Mouse (Mus musculus): Measurements from ENCODE around the gene Asb15. TPM values are rescaled to one million over a fixed set of nuclear protein-coding genes. Genes with fewer than 3 reads are reported as not detected.

Asb15 gene
- polyA plus RNA-seq (2015; fragmentation: Nextera tagmentation; extraction: Ambion mirVana): not detected in 2 replicates

- H3K4me1 ChIP-seq (replicated peaks): peaks cover 23% of the 10 kb centered on the region
- H3K4me3 ChIP-seq: peak within 1 kb of the TSS; percentile 81
- peak within 1 kb of the TSS; percentile 81 for H3K9ac ChIP-seq
- peak within 1 kb of the TSS; percentile 59 for H3K27ac ChIP-seq (replicated peaks)
- peaks cover 6% of the 10 kb centered on the region; the same call in 1 of the 2 replicates for H3K36me3 ChIP-seq
- no peaks in the 10 kb centered on the region for H3K27me3 ChIP-seq
- 51% methylated on average over 2 of the region's 2 CpGs for WGBS
- ATAC-seq (ENCODE audit: low read depth): peak; percentile 29
- H3K9me3 ChIP-seq: no peaks in the 10 kb centered on the region
- peak within 1 kb of the TSS; percentile 82 for H3K4me2 ChIP-seq
Observed at GRCm38 (mm10) chr6:24528064-24528243, at the start of gene Asb15. Gene Asb15 (plus strand): TSS chr6:24528144.

GRCm38 (mm10) chr6:24486530-24486929 lies 41.4 kb upstream of the Asb15 start:
- WGBS: 81% methylated on average over 5 of the region's 5 CpGs

GRCm38 (mm10) chr6:24490341-24490740 lies 37.6 kb upstream of the Asb15 start:
- Histone ChIP-seq H3K4me2 (no peak overlapping the region), H3K27me3 (no peaks in the 10 kb centered on the region), H3K36me3 (no peaks in the 10 kb centered on the region), H3K9me3 (no peaks in the 10 kb centered on the region), H3K4me1 (replicated peaks) (no peaks in the 10 kb centered on the region), H3K27ac (replicated peaks) (no peak overlapping the region), H3K9ac (no peak overlapping the region), H3K4me3 (no peak overlapping the region)
- ATAC-seq (ENCODE audit: low read depth): no peak
- 26% methylated on average over 1 of the region's 1 CpGs for WGBS

More at GRCm38 (mm10) chr6:24486530-24486929, 41.4 kb upstream of the Asb15 start:
- Histone ChIP-seq H3K36me3 (no peaks in the 10 kb centered on the region), H3K9me3 (no peaks in the 10 kb centered on the region), H3K27me3 (no peaks in the 10 kb centered on the region), H3K9ac (no peak overlapping the region), H3K4me2 (no peak overlapping the region), H3K4me1 (replicated peaks) (no peaks in the 10 kb centered on the region), H3K27ac (replicated peaks) (no peak overlapping the region), H3K4me3 (no peak overlapping the region)
- no peak for ATAC-seq (ENCODE audit: low read depth)

GRCm38 (mm10) chr6:24504141-24504540 lies 23.8 kb upstream of the Asb15 start:
- no peak overlapping the region for H3K4me2 ChIP-seq
- no peak overlapping the region for H3K4me3 ChIP-seq
- no peaks in the 10 kb centered on the region for H3K4me1 ChIP-seq (replicated peaks)
- WGBS: 79% methylated on average over 2 of the region's 2 CpGs
- H3K9ac ChIP-seq: no peak overlapping the region
- ATAC-seq (ENCODE audit: low read depth): no peak
- no peaks in the 10 kb centered on the region for H3K27me3 ChIP-seq
- H3K9me3 ChIP-seq: no peaks in the 10 kb centered on the region
- no peaks in the 10 kb centered on the region for H3K36me3 ChIP-seq
- H3K27ac ChIP-seq (replicated peaks): no peak overlapping the region

GRCm38 (mm10) chr6:24514552-24515284 lies 13.2 kb upstream of the Asb15 start, which contains the start of gene Iqub:
Gene Iqub (minus strand): TSS chr6:24515067.
- ATAC-seq (ENCODE audit: low read depth): peak; percentile 86
- Histone ChIP-seq H3K27ac (replicated peaks) (0 out of 2 replicates have a peak within 1 kb of the TSS, but pooled peaks have one; percentile 28), H3K9me3 (no peaks in the 10 kb centered on the region), H3K4me3 (no peak within 1 kb of the TSS), H3K36me3 (peaks cover 14% of the 10 kb centered on the region), H3K9ac (peak within 1 kb of the TSS; percentile 54), H3K27me3 (no peaks in the 10 kb centered on the region), H3K4me2 (peak within 1 kb of the TSS; percentile 30), H3K4me1 (replicated peaks) (peaks cover 6% of the 10 kb centered on the region; the same call in 1 of the 2 replicates)
- WGBS: 27% methylated on average over 13 of the region's 13 CpGs

GRCm38 (mm10) chr6:24516197-24516596 lies 11.7 kb upstream of the Asb15 start:
- Histone ChIP-seq H3K4me1 (replicated peaks) (peaks cover 6% of the 10 kb centered on the region; the same call in 1 of the 2 replicates), H3K27me3 (no peaks in the 10 kb centered on the region), H3K36me3 (peaks cover 22% of the 10 kb centered on the region), H3K9ac (no peak overlapping the region), H3K4me2 (no peak overlapping the region), H3K27ac (replicated peaks) (no peak overlapping the region), H3K9me3 (no peaks in the 10 kb centered on the region), H3K4me3 (no peak overlapping the region)
- ATAC-seq (ENCODE audit: low read depth): no peak; the same call in 1 of the 2 replicates
- 48% methylated on average over 2 of the region's 2 CpGs for WGBS

GRCm38 (mm10) chr6:24525705-24526104 lies 2.2 kb upstream of the Asb15 start:
- no peaks in the 10 kb centered on the region for H3K27me3 ChIP-seq
- no peak overlapping the region for H3K4me2 ChIP-seq
- 88% methylated on average over 3 of the region's 3 CpGs for WGBS
- no peaks in the 10 kb centered on the region for H3K9me3 ChIP-seq
- H3K36me3 ChIP-seq: peaks cover 24% of the 10 kb centered on the region
- peaks cover 23% of the 10 kb centered on the region for H3K4me1 ChIP-seq (replicated peaks)
- no peak overlapping the region for H3K9ac ChIP-seq
- H3K4me3 ChIP-seq: 0 out of 2 replicates have a peak overlapping the region, but pooled peaks have one; percentile 81
- no peak for ATAC-seq (ENCODE audit: low read depth)
- H3K27ac ChIP-seq (replicated peaks): no peak overlapping the region

GRCm38 (mm10) chr6:24527155-24528063 lies 535 bp upstream of the Asb15 start, which contains the start of gene Ndufa5:
Gene Ndufa5 (minus strand): TSS chr6:24528013.
- Histone ChIP-seq H3K27me3 (no peaks in the 10 kb centered on the region), H3K4me1 (replicated peaks) (peaks cover 23% of the 10 kb centered on the region), H3K4me2 (peak within 1 kb of the TSS; percentile 82), H3K9ac (peak within 1 kb of the TSS; percentile 81), H3K36me3 (peaks cover 8% of the 10 kb centered on the region), H3K9me3 (no peaks in the 10 kb centered on the region), H3K4me3 (peak within 1 kb of the TSS; percentile 81), H3K27ac (replicated peaks) (peak within 1 kb of the TSS; percentile 59)
- under 1% methylated on average over 53 of the region's 53 CpGs for WGBS
- ATAC-seq (ENCODE audit: low read depth): peak; percentile 98

- H3K27me3 ChIP-seq: no peaks in the 10 kb centered on the region
- WGBS: 27% methylated on average over 4 of the region's 4 CpGs
- H3K27ac ChIP-seq (replicated peaks): no peak overlapping the region
- no peak overlapping the region for H3K4me3 ChIP-seq
- H3K4me2 ChIP-seq: peak overlapping the region; percentile 37
- ATAC-seq (ENCODE audit: low read depth): no peak
- no peaks in the 10 kb centered on the region for H3K36me3 ChIP-seq
- peaks cover 23% of the 10 kb centered on the region for H3K4me1 ChIP-seq (replicated peaks)
- no peak overlapping the region for H3K9ac ChIP-seq
- no peaks in the 10 kb centered on the region for H3K9me3 ChIP-seq
Observed at GRCm38 (mm10) chr6:24530166-24530565, 2.2 kb downstream of the Asb15 start.

- Histone ChIP-seq H3K4me2 (peak overlapping the region; percentile 37), H3K27ac (replicated peaks) (no peak overlapping the region), H3K4me1 (replicated peaks) (peaks cover 17% of the 10 kb centered on the region), H3K9ac (no peak overlapping the region), H3K27me3 (no peaks in the 10 kb centered on the region), H3K9me3 (no peaks in the 10 kb centered on the region), H3K4me3 (no peak overlapping the region), H3K36me3 (no peaks in the 10 kb centered on the region)
- ATAC-seq (ENCODE audit: low read depth): no peak
- WGBS: 59% methylated on average over 11 of the region's 11 CpGs
Observed at GRCm38 (mm10) chr6:24530711-24531420, 2.9 kb downstream of the Asb15 start.

GRCm38 (mm10) chr6:24532804-24533203 lies 4.9 kb downstream of the Asb15 start:
- H3K9ac ChIP-seq: no peak overlapping the region
- 87% methylated on average over 3 of the region's 3 CpGs for WGBS
- ATAC-seq (ENCODE audit: low read depth): no peak

GRCm38 (mm10) chr6:24538435-24538834 lies 10.5 kb downstream of the Asb15 start:
- Histone ChIP-seq H3K4me2 (no peak overlapping the region), H3K9ac (no peak overlapping the region), H3K27me3 (no peaks in the 10 kb centered on the region), H3K4me3 (no peak overlapping the region), H3K36me3 (no peaks in the 10 kb centered on the region), H3K4me1 (replicated peaks) (no peaks in the 10 kb centered on the region), H3K9me3 (no peaks in the 10 kb centered on the region), H3K27ac (replicated peaks) (no peak overlapping the region)
- no peak for ATAC-seq (ENCODE audit: low read depth)
- WGBS: 89% methylated on average over 3 of the region's 3 CpGs

More at GRCm38 (mm10) chr6:24532804-24533203, 4.9 kb downstream of the Asb15 start:
- Histone ChIP-seq H3K4me2 (no peak overlapping the region), H3K27me3 (no peaks in the 10 kb centered on the region), H3K27ac (replicated peaks) (no peak overlapping the region), H3K36me3 (no peaks in the 10 kb centered on the region), H3K4me3 (no peak overlapping the region), H3K9me3 (no peaks in the 10 kb centered on the region), H3K4me1 (replicated peaks) (peaks cover 6% of the 10 kb centered on the region)
